Mouse (Mus musculus): ENCODE measurements around the gene Nectin2. TPM values are rescaled to one million over a fixed set of nuclear protein-coding genes. Genes with fewer than 3 reads are reported as not detected.

Gene Nectin2
- polyA plus RNA-seq, 1 experiment: 27.1 TPM

DNA sequence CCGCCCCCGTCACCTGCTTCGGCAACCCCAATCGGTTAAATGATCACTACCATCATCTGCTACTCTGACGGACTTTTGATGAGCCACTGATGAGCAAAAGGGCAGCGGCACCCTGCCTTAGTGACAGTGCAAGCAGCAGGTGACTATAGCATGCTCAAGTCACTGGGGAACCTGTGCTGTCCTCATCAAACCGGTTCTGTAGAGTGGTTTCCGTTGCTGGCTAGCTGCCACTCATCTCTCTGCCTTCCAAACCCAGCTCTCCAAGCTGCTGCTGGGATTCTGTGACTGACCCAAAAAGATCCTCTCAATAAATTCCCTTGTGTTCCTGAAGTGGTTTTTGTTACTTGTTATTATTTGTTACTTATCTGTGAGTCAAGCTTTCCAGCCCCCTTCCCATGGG, 28.4 kb upstream of the Nectin2 start:
- Histone ChIP-seq H3K4me2 (ENCODE audit: low read depth) (no peak overlapping the region), H3K27me3 (ENCODE audit: control insufficient read depth, insufficient read depth, insufficient read length) (no peaks in the 10 kb centered on the region), H3ac (ENCODE audit: control insufficient read depth, insufficient read length) (no peak overlapping the region), H3K36me3 (ENCODE audit: control insufficient read depth, insufficient read depth) (no peaks in the 10 kb centered on the region), H3K79me2 (ENCODE audit: control insufficient read depth, insufficient read depth) (no peaks in the 10 kb centered on the region), H3K4me3 (no peak overlapping the region)
- TF ChIP-seq MYOG (IDR thresholded peaks at IDR 0.05; ENCODE audit: control insufficient read depth in 1 of 3, insufficient read depth in 1 of 3, insufficient read length in 2 of 3, low read depth in 2 of 3) (no peak), USF1 (IDR thresholded peaks at IDR 0.05; ENCODE audit: low read depth) (no peak), TCF3 (IDR thresholded peaks at IDR 0.05; ENCODE audit: insufficient read length, low read depth) (no peak), CEBPB (IDR thresholded peaks at IDR 0.05; ENCODE audit: insufficient read depth, poor library complexity, severe bottlenecking) (no peak), REST (IDR thresholded peaks at IDR 0.05; ENCODE audit: insufficient read depth, insufficient read length) (no peak), POLR2A (IDR thresholded peaks at IDR 0.05; ENCODE audit: insufficient read length, low read depth) (no peak), SRF (IDR thresholded peaks at IDR 0.05; ENCODE audit: control insufficient read depth, insufficient read length, low read depth) (no peak), MAX (IDR thresholded peaks at IDR 0.05; ENCODE audit: low read depth) (no peak), E2F4 (IDR thresholded peaks at IDR 0.05; ENCODE audit: insufficient read depth) (no peak)

DNA sequence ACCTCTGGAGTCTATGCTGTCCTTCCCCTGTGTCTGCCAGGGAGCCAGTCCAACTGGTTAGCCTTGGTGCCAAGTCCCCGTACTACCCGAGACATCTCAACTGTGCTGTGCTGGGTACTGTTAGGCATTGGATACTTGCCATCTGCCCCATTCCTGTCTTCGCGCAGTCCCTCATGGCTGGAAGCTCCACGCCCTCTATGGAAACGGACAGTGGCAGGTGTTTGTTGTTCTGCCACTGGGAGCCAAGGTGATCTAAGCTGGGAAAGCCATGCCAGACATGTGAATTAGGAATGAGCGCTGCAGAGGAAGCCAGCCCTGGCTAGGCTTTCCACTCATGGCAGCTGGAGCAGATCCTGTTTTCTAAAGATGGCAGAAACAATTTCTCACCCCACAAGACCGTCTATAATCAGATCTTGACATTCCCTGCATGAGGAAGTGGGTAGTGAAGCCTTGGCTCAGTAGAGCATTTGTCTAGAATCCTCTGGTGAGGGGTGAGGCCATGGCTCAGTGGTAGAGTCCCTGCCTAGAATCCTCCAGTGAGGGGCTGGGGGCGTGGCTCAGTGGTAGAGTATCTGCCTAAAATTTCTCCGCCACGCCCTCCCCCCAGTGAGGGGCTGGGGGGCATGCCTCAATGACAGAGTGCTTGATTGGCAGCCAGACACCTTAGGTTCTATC, 26.9 kb upstream of the Nectin2 start:
- H3K4me2 ChIP-seq (ENCODE audit: low read depth): no peak overlapping the region
- no peak overlapping the region for H3ac ChIP-seq (ENCODE audit: control insufficient read depth, insufficient read length)
- no peaks in the 10 kb centered on the region for H3K27me3 ChIP-seq (ENCODE audit: control insufficient read depth, insufficient read depth, insufficient read length)
- TF ChIP-seq MYOD1 (IDR thresholded peaks at IDR 0.05; ENCODE audit: control insufficient read depth in 1 of 3, insufficient read length in 2 of 3, low read depth in 2 of 3) (peak; percentile 94 to 96 (median 94)), POLR2AphosphoS2 (IDR thresholded peaks at IDR 0.05; ENCODE audit: insufficient read length, low read depth) (no peak), TCF12 (IDR thresholded peaks at IDR 0.05; ENCODE audit: insufficient read depth, poor library complexity, severe bottlenecking) (peak; percentile 27), E2F4 (IDR thresholded peaks at IDR 0.05; ENCODE audit: insufficient read depth) (no peak), REST (IDR thresholded peaks at IDR 0.05; ENCODE audit: insufficient read depth, insufficient read length) (no peak), CEBPB (IDR thresholded peaks at IDR 0.05; ENCODE audit: insufficient read depth, poor library complexity, severe bottlenecking) (no peak), MYOG (IDR thresholded peaks at IDR 0.05; ENCODE audit: control insufficient read depth in 1 of 3, insufficient read depth in 1 of 3, insufficient read length in 2 of 3, low read depth in 2 of 3) (peak; percentile 49 to 77 (median 53)), SRF (IDR thresholded peaks at IDR 0.05; ENCODE audit: control insufficient read depth, insufficient read length, low read depth) (no peak), MAX (IDR thresholded peaks at IDR 0.05; ENCODE audit: low read depth) (no peak), TCF3 (IDR thresholded peaks at IDR 0.05; ENCODE audit: insufficient read length, low read depth) (no peak)
- no peaks in the 10 kb centered on the region for H3K36me3 ChIP-seq (ENCODE audit: control insufficient read depth, insufficient read depth)
- H3K4me3 ChIP-seq: no peak overlapping the region
- H3K79me2 ChIP-seq (ENCODE audit: control insufficient read depth, insufficient read depth): no peaks in the 10 kb centered on the region

DNA sequence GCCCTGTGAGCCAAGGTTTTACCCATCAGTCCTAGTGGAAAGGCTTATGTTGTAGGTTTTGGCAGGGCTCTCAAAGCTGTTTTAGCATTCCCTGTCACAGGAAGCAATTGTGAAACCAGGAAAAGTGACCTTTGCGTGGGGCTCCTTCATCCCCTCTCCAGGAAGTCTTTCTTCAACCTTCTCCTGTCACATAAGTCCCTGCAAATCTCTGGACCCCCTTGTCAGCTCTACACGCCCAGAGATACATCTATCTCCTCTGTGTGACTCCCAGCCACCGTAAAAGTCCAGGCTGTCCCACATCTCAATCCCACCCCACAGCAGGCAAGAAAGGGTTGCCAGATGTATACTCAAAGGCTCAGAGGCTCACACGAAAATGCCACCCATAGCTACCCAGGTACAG, 21.4 kb upstream of the Nectin2 start:
- TF ChIP-seq POLR2A (IDR thresholded peaks at IDR 0.05; ENCODE audit: insufficient read length, low read depth) (no peak), MYOG (IDR thresholded peaks at IDR 0.05; ENCODE audit: control insufficient read depth in 1 of 3, insufficient read depth in 1 of 3, insufficient read length in 2 of 3, low read depth in 2 of 3) (no peak), MYOD1 (IDR thresholded peaks at IDR 0.05; ENCODE audit: control insufficient read depth in 1 of 3, insufficient read length in 2 of 3, low read depth in 2 of 3) (no peak), MAX (IDR thresholded peaks at IDR 0.05; ENCODE audit: low read depth) (no peak), E2F4 (IDR thresholded peaks at IDR 0.05; ENCODE audit: insufficient read depth) (no peak), REST (IDR thresholded peaks at IDR 0.05; ENCODE audit: insufficient read depth, insufficient read length) (no peak), CEBPB (IDR thresholded peaks at IDR 0.05; ENCODE audit: insufficient read depth, poor library complexity, severe bottlenecking) (no peak), POLR2AphosphoS2 (IDR thresholded peaks at IDR 0.05; ENCODE audit: insufficient read length, low read depth) (no peak)
- no peak overlapping the region for H3K4me2 ChIP-seq (ENCODE audit: low read depth)
- peaks cover 14% of the 10 kb centered on the region for H3K27me3 ChIP-seq (ENCODE audit: control insufficient read depth, insufficient read depth, insufficient read length)

DNA sequence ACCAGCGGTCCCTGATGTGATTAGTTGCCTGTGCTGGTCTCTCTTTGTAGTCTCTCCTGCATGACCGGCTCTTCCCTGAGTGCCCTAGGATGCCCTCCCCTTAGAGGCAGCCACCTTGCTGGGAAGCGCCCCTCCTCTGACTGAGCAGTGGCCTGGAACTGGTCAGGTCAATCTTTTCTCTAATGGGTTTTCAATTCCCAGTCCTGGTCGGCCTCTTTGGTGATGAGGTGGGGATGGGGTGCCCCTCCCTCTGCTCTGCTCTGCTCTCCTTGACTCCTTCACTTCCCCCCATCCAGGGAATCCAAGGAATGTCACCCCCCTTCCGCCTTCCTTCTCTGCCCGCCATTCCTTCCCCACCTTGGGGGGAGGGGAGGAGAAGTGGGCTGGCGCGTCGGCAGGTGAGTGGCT, 20.7 kb upstream of the Nectin2 start, which contains the start of gene Bcam:
Bcam (minus strand) TSS at position 33 of the 408 bp plus-strand sequence.
- Histone ChIP-seq H3K36me3 (ENCODE audit: control insufficient read depth, insufficient read depth) (no peaks in the 10 kb centered on the region), H3K79me2 (ENCODE audit: control insufficient read depth, insufficient read depth) (no peaks in the 10 kb centered on the region)

More for the DNA sequence above, 21.4 kb upstream of the Nectin2 start:
- no peaks in the 10 kb centered on the region for H3K79me2 ChIP-seq (ENCODE audit: control insufficient read depth, insufficient read depth)
- no peak overlapping the region for H3ac ChIP-seq (ENCODE audit: control insufficient read depth, insufficient read length)
- H3K4me3 ChIP-seq: no peak overlapping the region
- H3K36me3 ChIP-seq (ENCODE audit: control insufficient read depth, insufficient read depth): no peaks in the 10 kb centered on the region

DNA sequence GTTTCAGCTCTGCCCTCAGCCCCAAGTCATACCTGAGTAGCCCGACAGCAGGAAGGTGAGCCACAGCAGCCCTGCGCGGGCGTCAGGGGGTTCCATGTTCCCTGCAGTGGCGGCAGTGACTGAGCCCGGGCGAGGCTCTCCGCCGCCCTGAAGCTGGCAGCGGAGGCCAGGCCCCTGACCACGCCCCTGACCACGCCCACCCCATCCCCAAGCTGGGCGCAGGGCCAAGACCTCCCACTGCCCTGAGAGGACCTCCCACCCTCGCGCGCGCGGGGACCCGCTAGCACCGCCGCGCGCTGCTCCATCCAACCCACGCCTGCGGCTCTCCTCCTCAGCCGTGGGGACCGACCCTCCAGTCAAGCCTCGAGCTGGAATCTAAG, 20.1 kb upstream of the Nectin2 start:
- Histone ChIP-seq H3K4me3 (peak overlapping the region; percentile 12), H3K36me3 (ENCODE audit: control insufficient read depth, insufficient read depth) (no peaks in the 10 kb centered on the region), H3ac (ENCODE audit: control insufficient read depth, insufficient read length) (no peak overlapping the region), H3K27me3 (ENCODE audit: control insufficient read depth, insufficient read depth, insufficient read length) (peaks cover 14% of the 10 kb centered on the region), H3K79me2 (ENCODE audit: control insufficient read depth, insufficient read depth) (no peaks in the 10 kb centered on the region), H3K4me2 (ENCODE audit: low read depth) (peak overlapping the region; percentile 60)
- TF ChIP-seq POLR2A (IDR thresholded peaks at IDR 0.05; ENCODE audit: insufficient read length, low read depth) (peak; percentile 69), POLR2AphosphoS2 (IDR thresholded peaks at IDR 0.05; ENCODE audit: insufficient read length, low read depth) (no peak)

More for the DNA sequence above, 20.7 kb upstream of the Nectin2 start, which contains the start of gene Bcam:
- Histone ChIP-seq H3ac (ENCODE audit: control insufficient read depth, insufficient read length) (no peak within 1 kb of the TSS), H3K27me3 (ENCODE audit: control insufficient read depth, insufficient read depth, insufficient read length) (peaks cover 14% of the 10 kb centered on the region), H3K4me3 (peak within 1 kb of the TSS; percentile 12), H3K4me2 (ENCODE audit: low read depth) (peak within 1 kb of the TSS; percentile 60)
- TF ChIP-seq MYOG (IDR thresholded peaks at IDR 0.05; ENCODE audit: control insufficient read depth in 1 of 3, insufficient read depth in 1 of 3, insufficient read length in 2 of 3, low read depth in 2 of 3) (no peak), TCF12 (IDR thresholded peaks at IDR 0.05; ENCODE audit: insufficient read depth, poor library complexity, severe bottlenecking) (no peak), MAX (IDR thresholded peaks at IDR 0.05; ENCODE audit: low read depth) (no peak), REST (IDR thresholded peaks at IDR 0.05; ENCODE audit: insufficient read depth, insufficient read length) (no peak)
